19 mouse cellular contexts compared by ENCODE assay signal in the genomic region with DNA sequence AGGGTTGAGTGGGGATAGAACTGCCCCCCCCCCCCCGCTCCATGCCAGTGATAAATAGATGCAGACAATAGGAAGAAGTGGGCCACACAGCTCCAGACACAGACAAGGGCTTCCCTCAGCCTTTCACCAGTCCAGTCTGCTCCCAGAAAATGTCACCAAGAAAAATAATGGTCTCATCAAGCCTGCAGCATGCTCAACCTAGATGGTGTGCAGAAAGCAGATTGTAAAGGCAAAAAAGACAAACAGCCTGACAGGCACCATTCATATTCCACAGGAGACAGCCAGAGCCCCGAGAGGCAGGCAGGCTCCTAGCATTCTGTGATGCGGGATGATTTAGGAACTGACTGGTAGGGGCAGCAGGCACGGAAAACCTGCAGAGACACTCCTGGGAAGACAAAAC. TPM values are rescaled to one million over a fixed set of nuclear protein-coding genes. Genes with fewer than 3 reads are reported as not detected.
DNase-seq lines count a peak whose midpoint lies in the region; ATAC-seq and TF ChIP-seq lines count a peak whose summit lies in the region.
"Had no signal": no experiment of that assay in that cellular context is flagged by ENCODE, and none has a peak within 500 bp of the region (broad histone marks: within the 10 kb centered on the region; RNA-seq: fewer than 3 reads in every experiment).

No protein-coding gene starts in this region.

- 34% methylated on average over 4 of the region's 4 CpGs for WGBS in midbrain, embryonic 13.5 days
- WGBS in midbrain, embryonic 10.5 days: 59% methylated on average over 4 of the region's 4 CpGs
- 46% methylated on average over 4 of the region's 4 CpGs for WGBS in hindbrain, embryonic 10.5 days
- WGBS in limb, embryonic 11.5 days: 19% methylated on average over 4 of the region's 4 CpGs
- WGBS in neural tube, embryonic 15.5 days: 12% methylated on average over 4 of the region's 4 CpGs
- 22% methylated on average over 4 of the region's 4 CpGs for WGBS in stomach, postnatal 0 days

- no peak overlapping the region for H3K4me2 ChIP-seq in midbrain, embryonic 13.5 days (replicated peaks)
- no peak overlapping the region for H3K4me2 ChIP-seq in limb, embryonic 11.5 days (ENCODE audit: low read depth, severe bottlenecking)
- no peak overlapping the region for H3K4me2 ChIP-seq in neural tube, embryonic 15.5 days
- H3K4me2 ChIP-seq in stomach, postnatal 0 days (replicated peaks; ENCODE audit: low read depth): no peak overlapping the region
- H3K4me2 ChIP-seq: heart, embryonic 11.5 days; lung, embryonic 14.5 days had no signal

- H3K4me3 ChIP-seq in midbrain, embryonic 13.5 days (replicated peaks): no peak overlapping the region
- no peak overlapping the region for H3K4me3 ChIP-seq in midbrain, embryonic 10.5 days
- H3K4me3 ChIP-seq in hindbrain, embryonic 10.5 days: no peak overlapping the region
- no peak overlapping the region for H3K4me3 ChIP-seq in limb, embryonic 11.5 days (ENCODE audit: low read depth, low read length)
- no peak overlapping the region for H3K4me3 ChIP-seq in neural tube, embryonic 15.5 days (replicated peaks)
- no peak overlapping the region for H3K4me3 ChIP-seq in stomach, postnatal 0 days (ENCODE audit: low read depth, low read length)
- H3K4me3 ChIP-seq: erythroblast, embryonic 14.5 days had no signal

- no peaks in the 10 kb centered on the region for H3K27me3 ChIP-seq in midbrain, embryonic 13.5 days
- no peaks in the 10 kb centered on the region for H3K27me3 ChIP-seq in midbrain, embryonic 10.5 days (ENCODE audit: low read depth, poor library complexity, severe bottlenecking)
- no peaks in the 10 kb centered on the region for H3K27me3 ChIP-seq in hindbrain, embryonic 10.5 days (ENCODE audit: insufficient read depth, poor library complexity, severe bottlenecking)
- H3K27me3 ChIP-seq in limb, embryonic 11.5 days (ENCODE audit: control insufficient read depth, insufficient read depth, low read length): no peaks in the 10 kb centered on the region
- no peaks in the 10 kb centered on the region for H3K27me3 ChIP-seq in neural tube, embryonic 15.5 days (replicated peaks)
- no peaks in the 10 kb centered on the region for H3K27me3 ChIP-seq in stomach, postnatal 0 days (ENCODE audit: control insufficient read depth, insufficient read depth, low read length)

- no peak for DNase-seq in midbrain, embryonic 10.5 days (ENCODE audit: low spot score)
- no peak for DNase-seq in hindbrain, embryonic 10.5 days (ENCODE audit: low spot score)
- no peak for DNase-seq in limb, embryonic 11.5 days (ENCODE audit: low spot score)
- DNase-seq in Muller cell, postnatal 12 days (ENCODE audit: inconsistent ontology term): no peak
- DNase-seq in stomach, postnatal 0 days (ENCODE audit: low spot score): no peak
- DNase-seq: cerebellum, adult 2 months; forebrain, postnatal 0 days; gastrocnemius, postnatal 36 days; heart, postnatal 36 days; lung, embryonic 14.5 days; right cerebral cortex, postnatal 25 days had no signal

- H3K36me3 ChIP-seq in midbrain, embryonic 13.5 days: no peaks in the 10 kb centered on the region
- H3K36me3 ChIP-seq in midbrain, embryonic 10.5 days: no peaks in the 10 kb centered on the region
- no peaks in the 10 kb centered on the region for H3K36me3 ChIP-seq in hindbrain, embryonic 10.5 days
- H3K36me3 ChIP-seq in limb, embryonic 11.5 days (ENCODE audit: control insufficient read depth, insufficient read depth, low read length): no peaks in the 10 kb centered on the region
- H3K36me3 ChIP-seq in neural tube, embryonic 15.5 days: no peaks in the 10 kb centered on the region
- no peaks in the 10 kb centered on the region for H3K36me3 ChIP-seq in stomach, postnatal 0 days (ENCODE audit: control insufficient read depth, insufficient read depth, low read length)

- 0 out of 2 replicates have a peak overlapping the region, but pooled peaks have one; percentile 16 for H3K9ac ChIP-seq in midbrain, embryonic 13.5 days (replicated peaks)
- H3K9ac ChIP-seq in limb, embryonic 11.5 days (ENCODE audit: low read length): no peak overlapping the region
- no peak overlapping the region for H3K9ac ChIP-seq in neural tube, embryonic 15.5 days (replicated peaks)
- no peak overlapping the region for H3K9ac ChIP-seq in stomach, postnatal 0 days (ENCODE audit: low read length)
- H3K9ac ChIP-seq: forebrain, postnatal 0 days; lung, embryonic 14.5 days had no signal

- no peak overlapping the region for H3K27ac ChIP-seq in midbrain, embryonic 13.5 days
- no peak overlapping the region for H3K27ac ChIP-seq in midbrain, embryonic 10.5 days (replicated peaks)
- H3K27ac ChIP-seq in hindbrain, embryonic 10.5 days: peak overlapping the region; percentile 50; the same call in 1 of the 2 replicates
- H3K27ac ChIP-seq in limb, embryonic 11.5 days (replicated peaks; ENCODE audit: low read depth, low read length): no peak overlapping the region
- H3K27ac ChIP-seq in neural tube, embryonic 15.5 days (replicated peaks): peak overlapping the region; percentile 51
- H3K27ac ChIP-seq in stomach, postnatal 0 days (replicated peaks): no peak overlapping the region
- H3K27ac ChIP-seq: kidney, postnatal 0 days; macrophage had no signal

- no peaks in the 10 kb centered on the region for H3K9me3 ChIP-seq in midbrain, embryonic 13.5 days
- H3K9me3 ChIP-seq in midbrain, embryonic 10.5 days (replicated peaks): no peaks in the 10 kb centered on the region
- H3K9me3 ChIP-seq in hindbrain, embryonic 10.5 days: no peaks in the 10 kb centered on the region
- H3K9me3 ChIP-seq in limb, embryonic 11.5 days (ENCODE audit: control insufficient read depth, low read length): no peaks in the 10 kb centered on the region
- no peaks in the 10 kb centered on the region for H3K9me3 ChIP-seq in neural tube, embryonic 15.5 days (replicated peaks)
- H3K9me3 ChIP-seq in stomach, postnatal 0 days (ENCODE audit: control insufficient read depth, low read length): no peaks in the 10 kb centered on the region

- no peak for ATAC-seq in midbrain, embryonic 13.5 days
- ATAC-seq in limb, embryonic 11.5 days (ENCODE audit: insufficient number of reproducible peaks, low FRiP score, low TSS enrichment, low read depth): peak; percentile 38; the same call in 1 of the 2 replicates
- ATAC-seq in neural tube, embryonic 15.5 days (ENCODE audit: low FRiP score): peak; percentile 73
- no peak for ATAC-seq in stomach, postnatal 0 days (ENCODE audit: low FRiP score, low TSS enrichment)
- ATAC-seq: forebrain, postnatal 0 days; intestine, postnatal 0 days had no signal

- TF ChIP-seq EP300 in stomach, postnatal 0 days (optimal IDR thresholded peaks at IDR 0.05): no peak

- 0 out of 2 replicates have a peak, but pooled peaks cover 4% of the 10 kb centered on the region for H3K4me1 ChIP-seq in midbrain, embryonic 13.5 days (replicated peaks)
- peaks cover 11% of the 10 kb centered on the region; the same call in 1 of the 2 replicates for H3K4me1 ChIP-seq in midbrain, embryonic 10.5 days
- H3K4me1 ChIP-seq in hindbrain, embryonic 10.5 days (replicated peaks): peaks cover 25% of the 10 kb centered on the region
- peaks cover 6% of the 10 kb centered on the region; the same call in 1 of the 2 replicates for H3K4me1 ChIP-seq in limb, embryonic 11.5 days (ENCODE audit: control insufficient read depth, insufficient read depth, low read length)
- peaks cover 10% of the 10 kb centered on the region for H3K4me1 ChIP-seq in neural tube, embryonic 15.5 days
- no peaks in the 10 kb centered on the region for H3K4me1 ChIP-seq in stomach, postnatal 0 days (replicated peaks; ENCODE audit: control insufficient read depth, insufficient read depth)

- no peak for TF ChIP-seq CTCF in stomach, postnatal 0 days (IDR thresholded peaks at IDR 0.05; ENCODE audit: low read depth)

RNA-seq across cellular contexts. Expression of a gene that starts 45.4 kb away (rescaled TPM):
- 83.3 and 117 TPM in 2 replicates for polyA plus RNA-seq in midbrain, embryonic 13.5 days (2015; fragmentation: Nextera tagmentation; extraction: Ambion mirVana)
- polyA plus RNA-seq in midbrain, embryonic 10.5 days (2016; fragmentation: Nextera tagmentation; extraction: Ambion mirVana): 1,146 and 1,287 TPM in 2 replicates
- 1,866 and 1,915 TPM in 2 replicates for polyA plus RNA-seq in hindbrain, embryonic 10.5 days (2016; fragmentation: Nextera tagmentation; extraction: Ambion mirVana)
- 295 and 359 TPM in 2 replicates for polyA plus RNA-seq in limb, embryonic 11.5 days (2014; fragmentation: Nextera tagmentation; extraction: Ambion mirVana)
- 405 and 485 TPM in 2 replicates for polyA plus RNA-seq in neural tube, embryonic 15.5 days (2015; fragmentation: Nextera tagmentation; extraction: Ambion mirVana)
- 2.8 and 4.1 TPM in 2 replicates for polyA plus RNA-seq in stomach, postnatal 0 days (2015; fragmentation: Nextera tagmentation; extraction: Ambion mirVana)
- polyA plus RNA-seq: erythroblast, embryonic 14.5 days; liver, adult 2 months; macrophage had no signal

RNA-seq across cellular contexts. Expression of a gene that starts 53.6 kb away (rescaled TPM):
- polyA plus RNA-seq in midbrain, embryonic 13.5 days (2015; fragmentation: Nextera tagmentation; extraction: Ambion mirVana): 49.5 and 53.1 TPM in 2 replicates
- 42.1 and 45.2 TPM in 2 replicates for polyA plus RNA-seq in midbrain, embryonic 10.5 days (2016; fragmentation: Nextera tagmentation; extraction: Ambion mirVana)
- 41.6 and 44.1 TPM in 2 replicates for polyA plus RNA-seq in hindbrain, embryonic 10.5 days (2016; fragmentation: Nextera tagmentation; extraction: Ambion mirVana)
- 57.3 and 57.6 TPM in 2 replicates for polyA plus RNA-seq in limb, embryonic 11.5 days (2014; fragmentation: Nextera tagmentation; extraction: Ambion mirVana)
- polyA plus RNA-seq in neural tube, embryonic 15.5 days (2015; fragmentation: Nextera tagmentation; extraction: Ambion mirVana): 30.4 and 31.8 TPM in 2 replicates
- 9.6 and 9.7 TPM in 2 replicates for polyA plus RNA-seq in stomach, postnatal 0 days (2015; fragmentation: Nextera tagmentation; extraction: Ambion mirVana)

Comparison
In these comparisons a context has a peak if more than half of its experiments do, and no peak if none do; other contexts are left out.
1. ATAC-seq: peak in limb, embryonic 11.5 days (single experiment) and neural tube, embryonic 15.5 days (single experiment); none in midbrain, embryonic 13.5 days (single experiment) and stomach, postnatal 0 days (single experiment).
2. H3K27ac ChIP-seq: peak in hindbrain, embryonic 10.5 days (single experiment) and neural tube, embryonic 15.5 days (single experiment); none in midbrain, embryonic 13.5 days (single experiment), midbrain, embryonic 10.5 days (single experiment), limb, embryonic 11.5 days (single experiment) and stomach, postnatal 0 days (single experiment).
3. RNA of a gene that starts 45.4 kb away (polyA plus RNA-seq): 1,866 to 1,915 TPM in hindbrain, embryonic 10.5 days, 1,146 to 1,287 TPM in midbrain, embryonic 10.5 days, 405 to 485 TPM in neural tube, embryonic 15.5 days, 295 to 359 TPM in limb, embryonic 11.5 days and 83.3 to 117 TPM in midbrain, embryonic 13.5 days; 2.8 to 4.1 TPM in stomach, postnatal 0 days; every median in the first group is over 10 times any median in the second.